Mouse (Mus musculus) neutrophil, adult 5-6 weeks (primary cell): ENCODE results near the gene Raver1. TPM values are rescaled to one million over a fixed set of nuclear protein-coding genes. Genes with fewer than 3 reads are reported as not detected.

ENCODE experiments used
- ATAC-seq: fragments of 151-379, 151-347 bp; 2 replicates; pipeline ENCODE4 v1.8.0; 2017; ENCODE audit warnings: mild to moderate bottlenecking, moderate TSS enrichment; ENCODE audit not compliant: insufficient number of reproducible peaks, poor library complexity, low FRiP score, severe bottlenecking; ENCODE audit errors: extremely low read depth
- total RNA-seq: library from RNA; stranded (forward); fragments of 200-1000 nt; gene quantifications from 2 replicates; pipeline ENCODE4 v1.2.3, GENCODE M21; 2017

Raver1 gene
- total RNA-seq, 1 experiment from 2014 or later = 15.4 TPM

DNA sequence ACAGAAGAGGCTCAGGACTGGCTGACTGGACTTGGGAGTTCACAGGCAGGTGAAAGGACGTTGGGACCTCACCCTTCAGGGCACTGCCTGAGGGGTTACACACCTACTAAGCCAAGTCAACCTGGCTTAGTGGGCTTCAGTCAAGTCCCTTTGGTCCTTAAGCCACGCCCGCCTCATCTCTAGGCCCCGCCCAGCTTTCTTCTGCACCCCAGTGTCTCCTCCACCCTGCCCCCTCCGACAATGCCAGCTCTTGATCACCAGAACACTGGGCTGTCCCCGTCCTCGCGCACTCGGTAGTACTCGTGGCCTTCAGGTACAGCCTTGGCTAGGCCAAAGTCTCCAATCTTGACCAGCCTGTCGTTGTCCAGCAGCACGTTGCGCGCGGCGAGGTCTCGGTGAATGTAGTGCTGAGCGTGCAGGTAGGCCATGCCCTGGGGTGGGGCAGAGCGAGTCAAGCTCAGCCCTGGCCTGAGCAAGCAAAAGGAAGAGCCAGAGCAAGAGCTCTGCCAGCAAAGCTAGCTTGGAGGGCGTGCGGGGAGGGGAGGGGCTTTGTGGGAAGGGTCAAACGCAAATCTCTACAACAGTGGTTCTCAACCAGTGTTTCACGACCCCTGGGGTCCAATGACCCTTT, 15.9 kb upstream of the Raver1 start:
- ATAC-seq = no peak

DNA sequence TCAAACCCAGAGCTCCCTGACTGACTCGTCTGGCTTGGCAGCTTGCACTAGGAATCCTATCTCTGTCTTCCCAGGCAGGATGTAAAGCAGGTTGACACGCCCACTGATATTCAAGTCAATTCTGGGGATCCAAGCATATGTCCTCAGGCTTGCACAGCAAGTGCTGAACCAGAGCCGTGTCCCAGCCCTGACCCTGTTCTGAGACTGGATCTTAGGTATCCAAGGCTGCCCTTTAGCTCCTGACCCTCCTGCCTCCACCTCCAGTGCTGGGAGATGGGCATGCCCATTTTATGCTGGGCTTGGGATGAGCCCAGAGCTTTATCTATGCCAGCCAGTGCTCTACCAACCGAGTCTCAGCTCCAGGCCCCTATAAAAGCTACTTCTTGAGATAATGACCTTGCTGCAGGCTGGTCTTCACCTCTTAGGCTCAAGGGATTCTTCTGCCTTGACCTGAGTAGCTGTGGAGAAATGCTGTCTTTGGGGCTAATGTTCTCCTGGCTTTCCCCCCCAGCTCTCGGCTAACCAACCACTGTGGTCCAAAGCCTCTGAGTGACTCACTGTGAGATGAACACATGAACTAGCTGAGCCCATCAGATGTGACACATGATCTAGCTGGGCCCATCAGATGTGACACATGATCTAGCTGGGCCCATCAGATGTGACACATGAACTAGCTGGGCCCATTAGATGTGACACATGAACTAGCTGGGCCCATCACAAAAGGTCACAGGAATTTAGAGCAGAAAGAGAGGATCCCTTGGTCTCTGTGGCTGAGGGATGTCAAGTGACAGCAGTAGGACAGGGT, 14.2 kb upstream of the Raver1 start:
- ATAC-seq = no peak

DNA sequence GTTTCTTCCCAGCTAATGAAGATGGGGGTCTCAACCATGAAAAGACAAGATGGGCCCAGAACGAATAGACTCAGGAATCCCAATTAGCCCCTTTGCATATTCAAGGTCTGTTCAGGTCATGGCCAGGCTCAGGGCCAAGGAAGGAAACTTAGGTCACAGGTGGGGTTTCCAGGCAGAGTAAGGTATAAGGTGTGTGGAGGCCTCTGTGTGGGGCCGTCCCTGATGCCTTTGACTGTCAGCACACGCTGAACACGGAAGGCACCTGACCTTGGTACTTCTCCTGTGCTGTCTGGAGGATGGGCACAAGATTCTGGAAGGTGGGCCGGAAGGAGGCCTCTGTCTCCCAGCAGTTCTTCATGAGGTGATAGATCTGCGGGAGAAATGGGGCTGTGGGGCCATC, 13.0 kb upstream of the Raver1 start:
- no peak for ATAC-seq

DNA sequence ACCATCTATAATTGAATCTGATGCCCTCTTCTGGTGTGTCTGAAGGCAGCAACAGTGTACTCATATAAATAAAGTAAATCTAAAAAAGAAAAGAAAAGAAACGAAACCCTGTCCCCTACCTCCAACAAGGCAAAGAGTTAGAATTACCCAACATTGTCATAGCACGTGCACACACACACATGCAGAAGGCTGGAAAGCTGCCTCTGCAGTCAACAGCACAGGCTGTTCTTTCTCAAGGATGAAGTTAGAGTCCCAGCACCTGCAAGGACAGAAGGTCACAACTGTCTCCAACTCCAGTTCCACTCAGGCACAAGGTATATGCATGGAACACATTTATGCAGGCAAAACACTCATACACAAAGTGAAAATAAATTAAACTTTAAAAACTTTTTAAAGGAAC, 10.3 kb upstream of the Raver1 start:
- ATAC-seq = no peak

DNA sequence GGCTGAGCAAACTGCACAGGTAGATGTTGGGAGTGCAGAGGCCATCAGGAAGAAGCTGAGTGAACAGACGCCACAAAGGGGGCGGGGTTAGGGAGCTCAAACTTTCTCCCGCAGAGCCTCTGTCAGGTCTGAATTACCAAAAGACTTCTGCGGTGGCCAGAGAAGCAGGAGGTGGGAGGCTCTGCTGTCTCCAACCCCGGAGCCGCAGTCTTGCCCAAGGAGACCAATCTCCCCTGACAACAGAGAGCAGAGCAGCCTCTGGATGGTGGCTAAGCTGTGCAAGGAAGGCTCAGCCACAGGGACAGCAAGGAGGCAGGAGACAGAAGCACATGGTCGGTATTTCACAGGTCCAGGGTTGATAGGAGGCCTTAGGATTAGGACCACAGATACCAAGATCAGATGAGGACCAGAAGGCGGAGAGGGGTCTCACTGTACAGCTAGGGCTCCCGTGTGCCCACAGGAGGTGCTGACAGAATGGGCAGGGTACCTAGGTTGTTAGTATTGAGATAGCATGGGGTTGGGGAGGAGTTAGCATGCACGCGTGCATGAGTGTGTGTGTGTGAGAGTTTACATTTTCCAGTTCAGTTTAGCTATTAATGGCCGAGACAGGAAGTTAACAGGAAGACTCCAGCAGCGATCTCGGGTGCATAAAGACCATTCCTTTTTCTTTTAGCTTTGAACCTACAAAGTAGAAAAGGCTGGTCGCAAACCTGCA, 8.8 kb upstream of the Raver1 start:
- ATAC-seq = no peak

DNA sequence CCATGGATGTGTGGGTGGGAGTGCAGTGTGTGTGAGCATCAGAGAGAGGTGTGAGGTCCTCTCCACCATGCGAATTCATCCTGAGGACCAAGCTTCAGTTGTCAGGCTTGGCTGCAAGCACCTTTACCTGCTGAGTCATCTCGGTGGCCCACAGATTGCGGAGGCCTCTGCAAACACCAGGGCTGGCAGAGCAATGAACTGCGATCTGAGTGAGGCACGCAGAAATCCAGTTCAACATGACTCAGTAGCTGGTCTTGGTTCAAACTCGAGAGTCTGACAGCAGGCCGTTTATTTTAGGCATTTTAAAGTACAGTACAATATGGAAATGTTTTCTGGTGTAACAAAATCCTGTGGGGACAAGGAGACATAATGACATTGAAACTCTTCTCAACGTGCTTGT, 6.0 kb upstream of the Raver1 start:
- ATAC-seq = no peak

DNA sequence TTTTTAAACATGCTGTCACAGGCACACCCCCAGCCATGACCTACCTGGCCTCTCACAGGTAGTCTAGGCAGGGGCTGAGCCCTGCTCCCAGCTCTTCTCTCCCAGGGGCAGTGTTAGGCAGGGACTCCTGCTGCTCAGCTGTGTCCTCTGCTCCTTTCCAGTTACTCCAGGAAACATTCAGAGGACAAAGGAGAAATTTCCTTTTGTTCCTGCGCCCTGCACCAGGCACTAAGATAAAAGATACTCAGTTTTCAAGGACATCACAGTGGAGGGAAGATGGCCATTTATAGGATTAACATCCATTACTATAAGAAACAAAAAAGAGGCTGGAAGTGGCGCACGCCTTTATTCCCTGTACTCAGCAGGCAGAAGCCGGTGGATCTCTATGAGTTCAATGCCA, 4.2 kb upstream of the Raver1 start:
- no peak for ATAC-seq

DNA sequence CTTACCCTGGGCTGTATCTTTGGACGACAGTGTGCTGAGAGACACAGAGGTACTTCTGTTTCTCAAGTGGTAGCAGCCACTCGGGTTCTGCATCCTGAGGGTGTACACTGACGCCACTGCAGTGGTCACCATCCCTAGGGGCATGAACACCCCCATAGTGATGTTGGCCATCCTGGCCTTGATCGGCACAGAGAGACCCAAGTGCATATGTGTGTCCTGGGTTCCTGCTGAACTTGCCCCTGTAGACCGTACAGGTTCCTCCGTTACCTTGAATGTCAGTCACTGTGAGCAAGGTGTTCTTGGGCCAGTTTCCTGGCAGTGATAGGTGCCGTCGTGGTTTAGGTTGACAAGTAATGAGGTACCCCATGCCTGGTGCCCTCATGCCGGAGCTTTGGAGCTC, 1.6 kb upstream of the Raver1 start:
- ATAC-seq = no peak

DNA sequence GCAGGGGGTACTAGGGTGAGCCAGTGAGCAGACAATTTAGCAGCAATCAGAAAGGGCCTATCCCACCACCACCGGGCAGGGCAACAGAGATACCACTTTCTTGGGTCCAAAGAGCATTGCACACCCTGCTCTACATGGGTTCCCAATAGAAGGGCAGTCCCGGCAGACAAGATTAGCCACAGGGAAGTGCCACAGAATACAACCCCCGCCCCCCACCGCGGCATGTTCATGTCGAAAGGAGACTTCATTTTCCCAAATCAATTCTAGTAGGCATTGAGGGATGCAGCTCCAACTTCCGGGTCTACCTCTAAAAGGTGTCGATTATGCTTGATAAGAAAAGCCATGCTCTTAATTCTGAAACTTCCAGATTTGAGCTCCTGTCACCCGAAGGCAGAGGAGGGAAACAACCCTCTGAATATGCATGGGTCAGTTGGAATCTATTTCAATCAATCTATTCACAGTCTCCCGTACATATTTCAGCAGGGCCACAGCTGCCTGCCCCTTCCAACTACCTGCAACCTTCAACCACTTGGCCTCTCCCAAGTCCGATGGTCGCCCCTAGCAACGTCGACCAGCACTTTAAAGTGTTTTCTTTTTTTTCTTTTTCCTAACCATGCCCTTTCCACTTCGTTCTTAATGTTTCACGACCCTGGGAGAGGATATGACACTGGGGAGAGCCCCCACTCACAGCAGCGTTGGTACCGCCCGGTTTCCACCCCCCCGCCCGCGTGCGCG, 669 bp downstream of the Raver1 start:
- no peak for ATAC-seq

DNA sequence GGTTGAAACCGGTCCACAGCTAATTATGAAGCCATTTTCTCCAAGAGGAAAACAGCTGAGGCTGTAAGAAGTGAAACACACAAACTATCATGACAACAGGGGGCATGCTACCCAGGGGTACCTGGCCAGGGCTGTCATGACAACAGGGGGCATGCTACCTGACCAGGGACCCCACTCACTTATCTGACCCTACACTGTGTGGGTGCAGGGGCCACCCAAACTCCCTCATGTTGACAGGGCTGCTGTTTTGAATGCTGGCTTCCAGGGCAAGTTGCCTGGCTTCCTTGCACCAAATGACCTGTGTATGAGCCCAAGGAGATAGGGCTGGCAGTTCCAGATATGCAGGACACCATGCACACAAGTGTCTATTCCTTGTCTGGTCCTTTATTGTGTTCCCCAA, 1.3 kb downstream of the Raver1 start:
- no peak for ATAC-seq

DNA sequence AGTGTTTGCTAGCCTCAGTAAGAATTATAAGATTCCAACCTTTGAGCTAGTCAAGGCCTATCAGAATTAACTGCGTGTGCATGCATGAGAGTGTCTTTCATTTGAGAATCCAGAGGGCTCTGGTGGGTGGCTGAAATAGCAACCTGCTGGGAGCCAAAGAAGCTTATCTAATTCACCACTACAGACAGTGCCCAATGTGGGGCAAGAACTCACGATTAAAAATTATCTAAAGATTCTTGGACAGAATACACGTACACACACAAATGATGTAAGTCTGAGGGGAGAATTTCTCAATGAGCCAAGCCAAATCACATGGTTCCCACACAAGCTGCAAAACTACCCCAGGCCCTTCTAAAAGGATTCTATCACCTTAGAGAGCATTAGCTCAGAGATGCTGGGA, 8.5 kb downstream of the Raver1 start:
- ATAC-seq = no peak

DNA sequence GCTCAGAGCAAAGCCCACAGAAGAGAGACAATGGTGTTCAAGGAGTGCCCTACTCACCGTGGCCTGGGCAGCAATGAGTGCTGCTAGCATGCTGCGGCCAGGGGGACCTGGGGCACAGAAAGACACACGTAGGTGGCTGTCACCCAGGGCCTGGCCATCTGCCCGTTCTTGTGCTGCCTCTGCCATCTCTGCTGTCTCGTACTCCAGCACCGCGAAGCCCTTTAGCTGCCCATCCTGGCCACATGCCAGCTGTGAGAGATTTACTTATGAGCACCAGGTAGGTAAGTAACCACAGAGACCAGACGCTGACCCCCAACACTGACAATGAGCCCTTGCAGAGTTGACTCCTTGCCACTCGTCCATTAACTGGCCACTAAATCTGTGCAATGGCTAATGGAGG, 10.7 kb downstream of the Raver1 start:
- no peak for ATAC-seq

DNA sequence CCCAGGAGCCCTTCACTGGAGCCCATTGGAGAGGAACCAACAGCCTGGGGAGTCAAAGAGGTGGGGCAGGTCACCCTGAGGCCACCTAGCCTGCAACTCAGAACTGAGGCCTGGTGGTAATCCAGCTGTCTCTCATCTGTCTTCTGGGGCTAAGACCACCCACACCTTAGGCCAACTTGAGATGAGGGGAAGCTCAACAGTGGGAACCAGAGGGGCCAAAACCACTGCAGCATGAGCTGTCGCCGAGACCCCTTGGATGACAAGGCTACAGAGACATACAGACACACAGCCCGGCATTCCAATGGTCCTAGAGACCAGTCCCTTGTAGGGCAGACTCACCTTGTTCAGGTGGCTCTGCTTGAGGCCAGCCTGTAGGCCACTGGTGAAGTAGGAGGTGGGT, 16.2 kb downstream of the Raver1 start:
- no peak for ATAC-seq

DNA sequence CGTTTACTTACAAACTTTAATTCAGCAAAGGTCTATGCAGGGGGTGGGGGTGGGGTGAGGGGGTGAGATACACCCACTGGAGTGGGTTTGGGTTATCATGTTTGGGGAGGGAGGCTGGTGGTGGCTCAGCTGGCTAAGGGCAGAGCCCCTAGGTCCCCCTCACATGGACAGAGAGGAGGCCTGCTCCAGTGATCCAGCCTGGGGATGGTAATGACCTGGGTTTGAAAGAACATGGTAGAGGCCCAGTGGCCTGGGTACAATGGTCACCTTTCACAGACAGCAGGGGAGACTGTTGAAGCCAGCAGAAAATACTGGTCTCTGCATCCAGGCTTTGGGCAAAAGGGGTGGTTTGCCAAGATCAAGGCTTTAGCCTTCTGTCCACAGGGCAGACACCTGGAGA, 17.6 kb downstream of the Raver1 start:
- no peak for ATAC-seq

DNA sequence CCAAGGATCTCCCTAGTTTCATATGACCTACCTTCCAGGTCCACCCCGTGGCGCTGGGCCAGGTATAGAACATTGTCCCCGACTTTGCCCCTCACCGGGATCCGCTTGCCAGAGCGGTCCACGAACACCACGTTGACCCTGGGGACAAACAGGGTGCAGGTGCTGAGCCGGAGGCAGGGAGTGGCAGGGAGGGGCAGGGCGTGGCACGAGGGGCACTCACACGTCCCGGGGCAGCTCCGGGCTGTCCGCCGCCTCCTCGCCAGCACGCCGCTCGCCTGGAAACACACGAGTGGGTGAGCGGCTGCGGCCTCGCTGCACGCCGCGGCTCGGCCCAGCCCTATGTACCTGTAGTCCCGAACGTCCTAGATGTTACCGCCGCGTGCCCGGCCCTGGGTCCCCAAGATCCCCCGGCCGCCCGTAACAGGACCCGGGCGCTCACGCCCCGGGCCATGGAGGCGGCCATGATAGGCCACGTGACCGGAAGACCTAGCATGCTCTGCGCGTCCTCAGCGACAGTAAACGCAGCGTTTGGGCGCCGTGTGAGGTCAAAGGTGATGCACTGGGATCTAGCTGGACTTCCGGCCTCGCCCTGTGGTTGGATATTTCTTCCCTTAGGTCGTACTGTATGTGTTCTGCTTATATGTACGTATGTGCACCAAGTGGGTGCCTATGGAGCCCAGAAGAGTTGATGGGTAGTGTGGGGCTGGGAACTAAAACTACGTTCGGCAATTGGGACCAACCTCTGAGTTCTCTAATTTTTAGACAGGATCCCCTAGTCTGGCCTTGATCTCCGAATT, 18.6 kb downstream of the Raver1 start, which contains the start of the genes Gm49373 and Fdx1l:
Gene Gm49373, minus strand, starts transcription at position 53 of the 797 bp plus-strand sequence.
Gene Fdx1l, minus strand, starts transcription at position 571 of the 797 bp plus-strand sequence.
- peak; percentile 86 for ATAC-seq

DNA sequence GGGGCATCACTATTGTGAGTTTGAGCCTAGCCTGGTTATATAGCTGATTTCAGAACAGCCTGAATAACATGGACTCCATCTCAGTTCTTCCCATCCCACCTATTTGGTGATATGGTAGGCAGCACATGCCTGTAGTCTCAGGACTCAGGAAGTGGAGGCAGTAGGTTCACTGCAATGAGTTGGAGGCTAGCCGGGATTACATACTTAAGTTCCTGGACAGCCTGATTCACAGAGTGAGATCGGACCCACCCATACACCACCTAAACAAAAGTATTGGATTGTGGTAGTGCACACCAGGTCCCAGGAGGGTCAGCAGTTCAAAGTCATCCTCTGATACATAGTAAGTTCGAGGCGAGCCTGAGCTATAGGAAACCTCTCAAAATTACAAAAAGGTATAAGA, 19.2 kb downstream of the Raver1 start:
- ATAC-seq = no peak

DNA sequence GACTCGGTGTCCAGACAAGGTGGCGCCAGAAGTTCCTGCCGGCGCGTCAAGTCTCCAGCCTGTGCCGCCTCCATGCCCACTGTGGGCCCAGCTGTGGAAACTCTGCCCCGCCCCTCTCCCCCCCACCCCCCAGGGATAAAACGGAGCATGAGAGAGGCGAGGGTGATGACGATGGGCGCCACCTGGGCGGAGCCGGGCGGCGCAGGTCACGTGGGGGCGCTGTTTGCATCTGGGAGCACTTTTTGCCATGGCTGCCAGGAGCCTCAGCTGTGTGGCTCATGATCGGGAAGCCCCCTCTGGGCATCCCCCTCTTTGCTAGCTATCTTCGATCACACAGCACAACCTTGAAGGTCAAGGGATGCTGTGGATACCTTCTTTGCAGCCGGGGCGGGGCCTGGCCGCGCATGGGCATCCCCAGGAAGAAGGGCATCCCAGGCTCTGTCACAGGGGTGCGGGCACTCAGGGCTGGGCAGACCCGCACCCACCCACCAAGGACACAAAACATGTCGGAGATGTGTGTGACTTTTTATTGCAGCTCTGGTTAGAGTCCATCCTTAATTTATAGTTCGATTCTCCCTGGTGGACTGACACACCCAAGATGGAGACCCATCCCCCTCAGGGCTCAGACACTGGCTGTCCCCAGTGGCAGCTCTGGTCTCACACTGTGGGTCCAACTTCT, 24.7 kb downstream of the Raver1 start, which contains the start of gene Zglp1:
Gene Zglp1, minus strand, starts transcription at position 88 of the 679 bp plus-strand sequence.
- ATAC-seq = no peak

DNA sequence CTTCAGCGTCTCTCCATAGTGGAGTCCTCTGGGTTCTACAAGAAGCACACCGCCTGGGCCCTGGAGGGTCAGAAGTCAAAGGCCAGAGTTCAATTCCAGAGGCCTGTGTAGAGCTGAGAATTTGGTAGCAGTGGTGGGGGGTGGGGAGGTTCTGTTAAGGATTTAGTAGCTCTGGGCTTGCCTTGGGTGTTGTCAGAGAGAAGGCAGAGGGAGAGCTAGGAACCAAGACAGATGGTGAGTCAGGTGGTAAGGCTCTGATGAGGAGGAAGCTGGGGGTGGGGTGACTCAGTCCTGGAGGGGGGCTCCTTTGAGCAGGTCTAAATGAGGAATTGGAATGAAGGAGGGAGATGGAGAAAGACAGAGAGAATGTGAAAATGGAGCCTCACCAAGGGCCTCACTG, 28.9 kb downstream of the Raver1 start:
- no peak for ATAC-seq
